Mouse (Mus musculus) heart, adult 2 months (tissue): ENCODE data around the gene 4930539E08Rik. TPM values are rescaled to one million over a fixed set of nuclear protein-coding genes. Genes with fewer than 3 reads are reported as not detected.

Experiments used
- DNase-seq, 2 experiments: peaks; one replicate each; pipeline ENCODE4 v3.0.0; 2021
- H3K27ac ChIP-seq: fragments of 200-600 bp; 2 replicates; pipeline ENCODE4 v1.8.1; 2022
- H3K27me3 ChIP-seq: fragments of 200-500 bp; 2 replicates; pipeline ENCODE4 v1.6.1; 2012; ENCODE audit warnings: mild to moderate bottlenecking, low read length, inconsistent platforms, mixed read lengths; ENCODE audit not compliant: control insufficient read depth, insufficient read depth
- H3K36me3 ChIP-seq: fragments of 200-500 bp; 2 replicates; pipeline ENCODE4 v1.6.1; 2012; ENCODE audit warnings: low read length, inconsistent platforms; ENCODE audit not compliant: control insufficient read depth, insufficient read depth
- H3K4me1 ChIP-seq: fragments of 200-500 bp; 2 replicates; pipeline ENCODE4 v1.6.1; 2011; ENCODE audit warnings: low read length; ENCODE audit not compliant: control insufficient read depth, insufficient read depth
- H3K4me3 ChIP-seq: fragments of 200-600 bp; 2 replicates; pipeline ENCODE4 v1.8.1; 2022
- H3K79me2 ChIP-seq: fragments of 200-500 bp; replicated peaks from 2 replicates; pipeline ENCODE4 v1.6.1; 2012; ENCODE audit warnings: mild to moderate bottlenecking, inconsistent platforms, low read length, moderate library complexity, mixed read lengths; ENCODE audit not compliant: control insufficient read depth, insufficient read depth
- H3K9ac ChIP-seq: fragments of 200-500 bp; 2 replicates; pipeline ENCODE4 v1.6.1; 2012; ENCODE audit warnings: low read depth, mild to moderate bottlenecking, control low read depth, inconsistent platforms, low read length, mixed read lengths
- CTCF ChIP-seq: fragments of 200-600 bp; IDR thresholded peaks from 2 replicates; pipeline ENCODE4 v1.8.1; 2022; ENCODE audit warnings: antibody characterized with exemption, mild to moderate bottlenecking, moderate library complexity
- EP300 ChIP-seq: fragments of 200-500 bp; IDR thresholded peaks from 2 replicates; pipeline ENCODE4 v1.6.1; 2011; ENCODE audit warnings: low read depth, low read length, control low read depth; ENCODE audit not compliant: insufficient read depth
- POLR2A ChIP-seq: fragments of 200-500 bp; IDR thresholded peaks from 2 replicates; pipeline ENCODE4 v1.6.1; 2011; ENCODE audit warnings: mild to moderate bottlenecking, low read depth, low read length, control low read depth; ENCODE audit not compliant: insufficient read depth
- WGBS: fragments of 180-500 bp; shearing (Covaris S2); methylation state at CpG from one replicate; pipeline ENCODE4 v1.1.7; 2018; 5-methylcytosine and 5-hydroxymethylcytosine counted together
- intact Hi-C: fragments of 180-260 bp; cut with DNase I; formaldehyde crosslinking; loops from one replicate; pipeline ENCODE4 v1.15.1; 2025
- polyA plus RNA-seq: library from polyadenylated mRNA; depleted of rRNA; stranded (reverse); fragments of >200 nt; gene quantifications from 2 replicates; pipeline ENCODE4 v1.2.3, GENCODE M21; 2012
- total RNA-seq, 2 experiments: library from RNA; stranded (reverse); gene quantifications; 2 replicates each; pipeline ENCODE4 v1.2.3; 2021

4930539E08Rik gene
- total and polyA plus RNA-seq, 3 experiments: 0.08 TPM; not detected in 2

GRCm38 (mm10) chr17:28951831-28952799, 37.0 kb upstream of the 4930539E08Rik start, which contains the start of gene Kctd20:
Kctd20 (plus strand) TSS chr17:28951950.
- WGBS: 1% methylated on average over 75 of the region's 80 CpGs
- H3K36me3 ChIP-seq: peaks cover 8% of the 10 kb centered on the region; the same call in 1 of the 2 replicates
- TF ChIP-seq POLR2A (peak; percentile 90), CTCF (peak; percentile 12; the same call in 1 of the 2 replicates), EP300 (0 out of 2 replicates have a peak, but pooled peaks have one; percentile 6)
- peak within 1 kb of the TSS; percentile 96 for H3K9ac ChIP-seq
- peaks cover 13% of the 10 kb centered on the region for H3K4me1 ChIP-seq
- peak within 1 kb of the TSS; percentile 78 for H3K4me3 ChIP-seq
- H3K27ac ChIP-seq: peak within 1 kb of the TSS; percentile 97
- peak; percentile 97 to 99 for DNase-seq
- peaks cover 15% of the 10 kb centered on the region for H3K79me2 ChIP-seq
- intact Hi-C loops: loop anchor here (1.0 to 5.0 kb wide), 2 partner anchors 21 to 55 kb away; partner anchors contain the start of gene Stk38
- H3K27me3 ChIP-seq: no peaks in the 10 kb centered on the region

GRCm38 (mm10) chr17:28950751-28951150, 35.6 kb upstream of the 4930539E08Rik start:
- no peak for DNase-seq
- no peak overlapping the region for H3K27ac ChIP-seq
- 65% methylated on average over 4 of the region's 4 CpGs for WGBS
- H3K9ac ChIP-seq: no peak overlapping the region
- no peak overlapping the region for H3K4me3 ChIP-seq
- intact Hi-C loops: loop anchor here (5.0 kb wide), 1 partner anchor 57 kb away; the partner anchor contains the start of gene Stk38
- H3K36me3 ChIP-seq: peaks cover 8% of the 10 kb centered on the region; the same call in 1 of the 2 replicates
- peaks cover 11% of the 10 kb centered on the region for H3K79me2 ChIP-seq
- peaks cover 13% of the 10 kb centered on the region for H3K4me1 ChIP-seq
- no peak for TF ChIP-seq CTCF
- TF ChIP-seq POLR2A: no peak
- no peak for TF ChIP-seq EP300
- H3K27me3 ChIP-seq: no peaks in the 10 kb centered on the region

GRCm38 (mm10) chr17:28948661-28949060, 33.5 kb upstream of the 4930539E08Rik start:
- Histone ChIP-seq H3K4me1 (peaks cover 6% of the 10 kb centered on the region), H3K36me3 (peaks cover under 1% of the 10 kb centered on the region; the same call in 1 of the 2 replicates), H3K27ac (no peak overlapping the region), H3K79me2 (peaks cover under 1% of the 10 kb centered on the region; the same call in 1 of the 2 replicates), H3K27me3 (no peaks in the 10 kb centered on the region), H3K9ac (no peak overlapping the region), H3K4me3 (no peak overlapping the region)
- WGBS: 50% methylated on average over 4 of the region's 4 CpGs
- TF ChIP-seq POLR2A (no peak), CTCF (no peak), EP300 (no peak)
- intact Hi-C loops: no loop called here
- no peak for DNase-seq

- TF ChIP-seq EP300: no peak
- peak; percentile 39 for TF ChIP-seq CTCF
- no peak overlapping the region for H3K27ac ChIP-seq
These were observed 32.2 kb upstream of the 4930539E08Rik start for GRCm38 (mm10) chr17:28947011-28947939.

GRCm38 (mm10) chr17:28944481-28944880, 29.4 kb upstream of the 4930539E08Rik start:
- no peaks in the 10 kb centered on the region for H3K79me2 ChIP-seq
- no peak for TF ChIP-seq EP300
- TF ChIP-seq CTCF: no peak
- H3K27ac ChIP-seq: no peak overlapping the region
- H3K27me3 ChIP-seq: no peaks in the 10 kb centered on the region
- intact Hi-C loops: no loop called here
- no peaks in the 10 kb centered on the region for H3K4me1 ChIP-seq
- H3K9ac ChIP-seq: no peak overlapping the region
- WGBS: 90% methylated on average over 7 of the region's 7 CpGs
- H3K4me3 ChIP-seq: no peak overlapping the region
- no peaks in the 10 kb centered on the region for H3K36me3 ChIP-seq
- DNase-seq: no peak

More at GRCm38 (mm10) chr17:28947011-28947939, 32.2 kb upstream of the 4930539E08Rik start:
- H3K4me1 ChIP-seq: peaks cover 3% of the 10 kb centered on the region; the same call in 1 of the 2 replicates
- H3K27me3 ChIP-seq: no peaks in the 10 kb centered on the region
- H3K36me3 ChIP-seq: no peaks in the 10 kb centered on the region
- WGBS: 87% methylated on average over 19 of the region's 19 CpGs
- intact Hi-C loops: no loop called here
- no peaks in the 10 kb centered on the region for H3K79me2 ChIP-seq
- H3K9ac ChIP-seq: no peak overlapping the region
- no peak for DNase-seq
- H3K4me3 ChIP-seq: no peak overlapping the region
